Mouse (Mus musculus) hindbrain, embryonic 10.5 days (tissue): Measurements from ENCODE around the gene Cyp39a1. TPM values are rescaled to one million over a fixed set of nuclear protein-coding genes. Genes with fewer than 3 reads are reported as not detected.

Experiments used
- DNase-seq: peaks from one replicate; pipeline ENCODE4 v3.0.0-alpha.2; 2017; ENCODE audit warnings: low spot score
- H3K27ac ChIP-seq: fragments of 300-500 bp; sonication (generic); 2 replicates; pipeline ENCODE4 v1.5.1; 2016; ENCODE audit warnings: mild to moderate bottlenecking, moderate library complexity
- H3K27me3 ChIP-seq: fragments of 300-500 bp; sonication (generic); 2 replicates; pipeline ENCODE4 v1.6.1; 2016; ENCODE audit warnings: mild to moderate bottlenecking; ENCODE audit not compliant: poor library complexity, insufficient read depth, severe bottlenecking
- H3K36me3 ChIP-seq: fragments of 300-500 bp; sonication (generic); 2 replicates; pipeline ENCODE4 v1.6.1; 2016; ENCODE audit warnings: mild to moderate bottlenecking, moderate library complexity
- H3K4me1 ChIP-seq: fragments of 300-500 bp; sonication (generic); replicated peaks from 2 replicates; pipeline ENCODE4 v1.6.1; 2016; ENCODE audit warnings: mild to moderate bottlenecking
- H3K4me3 ChIP-seq: fragments of 300-500 bp; sonication (generic); 2 replicates; pipeline ENCODE4 v1.5.1; 2016; ENCODE audit warnings: mild to moderate bottlenecking, moderate library complexity
- H3K9me3 ChIP-seq: fragments of 300-500 bp; sonication (generic); 2 replicates; pipeline ENCODE4 v1.6.1; 2016; ENCODE audit warnings: mild to moderate bottlenecking, moderate library complexity
- WGBS: fragments of 180-500 bp; shearing (Covaris S2); methylation state at CpG from one replicate; pipeline ENCODE4 v1.1.7; 2016; 5-methylcytosine and 5-hydroxymethylcytosine counted together
- polyA plus RNA-seq: library from polyadenylated mRNA; unstranded; fragments of >200 nt; fragmentation: Nextera tagmentation; extraction: Ambion mirVana; gene quantifications from 2 replicates; pipeline ENCODE4 v1.2.1, GENCODE M21; 2016

Cyp39a1 gene
- polyA plus RNA-seq, 1 experiment from 2014 or later, result 28.2 TPM

GRCm38 (mm10) chr17:43646925-43647324 is 20.3 kb upstream of the Cyp39a1 start:
- H3K36me3 ChIP-seq, result peaks cover 85% of the 10 kb centered on the region
- peaks cover 5% of the 10 kb centered on the region; the same call in 1 of the 2 replicates for H3K27me3 ChIP-seq
- WGBS, result 54% methylated on average over 5 of the region's 5 CpGs
- H3K9me3 ChIP-seq, result no peaks in the 10 kb centered on the region
- no peak overlapping the region for H3K27ac ChIP-seq
- peaks cover 9% of the 10 kb centered on the region; the same call in 1 of the 2 replicates for H3K4me1 ChIP-seq
- DNase-seq, result no peak
- H3K4me3 ChIP-seq, result no peak overlapping the region

GRCm38 (mm10) chr17:43649641-43650436 is 17.4 kb upstream of the Cyp39a1 start:
- H3K27ac ChIP-seq, result no peak overlapping the region
- H3K9me3 ChIP-seq, result no peaks in the 10 kb centered on the region
- peaks cover 9% of the 10 kb centered on the region; the same call in 1 of the 2 replicates for H3K4me1 ChIP-seq
- H3K4me3 ChIP-seq, result no peak overlapping the region
- WGBS, result 82% methylated on average over 10 of the region's 10 CpGs
- no peak for DNase-seq
- H3K36me3 ChIP-seq, result peaks cover 88% of the 10 kb centered on the region
- peaks cover 5% of the 10 kb centered on the region; the same call in 1 of the 2 replicates for H3K27me3 ChIP-seq

DNA sequence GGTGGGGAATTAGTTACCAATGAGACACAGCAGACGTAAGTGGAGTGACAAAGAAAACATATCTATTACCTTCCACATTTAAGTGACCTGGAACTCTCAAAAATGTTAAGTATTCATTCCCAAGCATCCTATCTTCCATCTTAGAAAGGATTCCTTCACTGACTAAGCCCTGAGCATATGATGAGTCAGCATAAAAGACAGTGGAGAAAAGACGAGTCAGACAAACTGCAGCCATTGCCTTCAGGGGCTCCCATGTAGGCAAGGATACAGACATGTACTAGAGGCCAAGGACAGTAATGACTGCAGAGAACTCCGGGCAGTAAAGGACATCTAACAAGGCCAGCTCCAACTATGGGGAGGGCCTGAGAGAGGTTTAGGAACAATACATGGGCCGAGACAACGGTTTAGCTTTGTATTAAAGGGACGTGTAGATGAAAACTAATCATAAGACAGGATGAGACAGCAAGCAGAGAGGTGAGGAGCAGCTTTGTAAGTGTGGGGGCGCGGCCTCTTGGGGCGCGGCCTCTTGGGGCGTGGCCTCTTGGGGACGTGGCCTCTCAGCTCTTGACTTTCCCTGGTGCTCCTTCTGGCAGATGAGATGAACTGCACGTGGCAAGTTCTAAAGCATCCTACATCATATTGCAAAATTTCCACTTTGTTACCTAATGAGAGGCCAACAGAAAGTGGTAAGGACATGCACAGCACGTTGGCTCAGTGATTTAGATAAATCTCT is 15.7 kb upstream of the Cyp39a1 start:
- Histone ChIP-seq H3K27me3 (no peaks in the 10 kb centered on the region), H3K4me3 (no peak overlapping the region), H3K4me1 (peaks cover 9% of the 10 kb centered on the region; the same call in 1 of the 2 replicates), H3K27ac (no peak overlapping the region), H3K36me3 (peaks cover 77% of the 10 kb centered on the region), H3K9me3 (no peaks in the 10 kb centered on the region)
- 73% methylated on average over 14 of the region's 14 CpGs for WGBS
- no peak for DNase-seq

- DNase-seq, result peak; percentile 93
- Histone ChIP-seq H3K36me3 (peaks cover 20% of the 10 kb centered on the region), H3K9me3 (no peaks in the 10 kb centered on the region), H3K27me3 (no peaks in the 10 kb centered on the region), H3K4me3 (peak within 1 kb of the TSS; percentile 89), H3K27ac (peak within 1 kb of the TSS; percentile 95), H3K4me1 (peaks cover 38% of the 10 kb centered on the region)
- under 1% methylated on average over 41 of the region's 41 CpGs for WGBS
Observed at GRCm38 (mm10) chr17:43666576-43667289, 492 bp upstream of the Cyp39a1 start, which contains the start of gene Slc25a27. Slc25a27 (minus strand) TSS chr17:43667214.

DNA sequence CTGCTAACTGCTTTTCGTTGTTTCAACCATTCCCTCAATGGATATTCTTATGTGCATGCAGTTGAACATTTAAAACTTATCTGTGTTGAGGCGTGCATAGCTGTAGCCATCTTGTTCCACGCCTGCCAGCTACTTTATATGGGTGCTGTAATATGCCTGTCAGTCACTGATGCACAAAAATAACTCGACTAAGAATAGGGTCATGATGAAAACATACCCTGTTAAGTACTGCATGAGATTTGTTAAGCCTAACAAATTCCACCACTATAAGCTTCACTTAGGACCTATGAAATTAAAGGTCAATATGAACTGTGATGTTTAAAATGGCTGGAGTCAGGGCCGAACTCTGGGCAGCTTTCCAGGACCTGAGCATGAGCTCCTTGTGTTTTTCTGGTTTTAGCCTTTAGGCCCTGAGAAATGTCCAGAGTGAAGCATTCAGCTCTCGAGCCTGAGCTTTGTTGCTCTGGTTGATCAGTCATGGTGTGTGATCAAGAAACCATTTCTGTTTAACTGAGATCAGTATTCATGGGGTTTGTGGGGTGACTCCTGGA is 2.0 kb downstream of the Cyp39a1 start:
- no peaks in the 10 kb centered on the region for H3K36me3 ChIP-seq
- WGBS, result 77% methylated on average over 6 of the region's 6 CpGs

GRCm38 (mm10) chr17:43671907-43672306 is 4.7 kb downstream of the Cyp39a1 start:
- Histone ChIP-seq H3K27me3 (no peaks in the 10 kb centered on the region), H3K36me3 (no peaks in the 10 kb centered on the region), H3K9me3 (no peaks in the 10 kb centered on the region), H3K27ac (no peak overlapping the region), H3K4me1 (peaks cover 22% of the 10 kb centered on the region), H3K4me3 (no peak overlapping the region)
- no peak for DNase-seq
- 89% methylated on average over 4 of the region's 4 CpGs for WGBS

More for the DNA sequence above, 2.0 kb downstream of the Cyp39a1 start:
- H3K27me3 ChIP-seq, result no peaks in the 10 kb centered on the region
- H3K27ac ChIP-seq, result no peak overlapping the region
- H3K4me1 ChIP-seq, result peaks cover 38% of the 10 kb centered on the region
- no peaks in the 10 kb centered on the region for H3K9me3 ChIP-seq
- peak overlapping the region; percentile 89 for H3K4me3 ChIP-seq
- DNase-seq, result no peak

DNA sequence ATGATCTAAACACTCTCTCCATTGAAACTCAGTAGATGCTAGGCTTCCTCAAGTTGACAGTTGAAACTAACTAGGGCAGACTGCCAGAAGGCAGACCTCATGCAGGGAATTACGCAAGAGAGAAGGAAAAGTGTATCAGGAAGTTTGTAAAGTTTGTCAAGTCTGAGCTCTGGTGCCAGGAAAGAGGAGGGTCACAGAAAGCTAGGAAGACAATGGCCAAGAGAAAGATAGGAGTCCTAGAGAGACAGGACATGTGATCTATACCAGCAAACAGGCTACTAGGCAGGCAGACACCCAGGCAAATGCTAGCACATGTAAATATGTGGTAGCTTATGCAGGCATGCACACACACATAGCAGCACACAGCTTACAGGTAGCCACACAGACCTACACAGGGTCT is 8.0 kb downstream of the Cyp39a1 start:
- 0 out of 2 replicates have a peak, but pooled peaks cover 3% of the 10 kb centered on the region for H3K4me1 ChIP-seq
- H3K27ac ChIP-seq, result no peak overlapping the region
- H3K27me3 ChIP-seq, result no peaks in the 10 kb centered on the region
- H3K4me3 ChIP-seq, result no peak overlapping the region
- H3K9me3 ChIP-seq, result no peaks in the 10 kb centered on the region
- no peak for DNase-seq
- peaks cover 17% of the 10 kb centered on the region for H3K36me3 ChIP-seq
- WGBS, result 91% methylated on average over 1 of the region's 1 CpGs

DNA sequence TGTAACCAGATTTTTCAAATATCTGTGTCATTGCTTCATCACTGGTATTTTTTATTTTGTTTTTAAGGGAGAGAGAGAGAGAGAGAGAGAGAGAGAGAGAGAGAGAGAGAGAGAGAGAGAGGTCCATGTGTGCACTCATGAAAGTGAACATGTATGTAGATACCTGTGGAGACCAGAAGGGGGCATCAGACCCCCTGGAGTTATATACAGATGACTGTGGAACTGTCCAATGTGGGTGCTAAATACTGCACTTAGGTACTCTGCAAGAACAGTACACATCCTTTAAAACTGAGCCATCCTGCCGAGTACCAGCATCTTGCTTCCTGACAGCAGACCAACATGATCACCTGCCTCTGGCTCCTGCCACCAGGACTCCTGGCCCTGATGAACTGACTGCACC is 9.0 kb downstream of the Cyp39a1 start:
- Histone ChIP-seq H3K27me3 (no peaks in the 10 kb centered on the region), H3K9me3 (no peaks in the 10 kb centered on the region), H3K27ac (no peak overlapping the region), H3K4me1 (0 out of 2 replicates have a peak, but pooled peaks cover 3% of the 10 kb centered on the region), H3K36me3 (peaks cover 28% of the 10 kb centered on the region), H3K4me3 (no peak overlapping the region)
- no peak for DNase-seq
- 93% methylated on average over 1 of the region's 1 CpGs for WGBS

GRCm38 (mm10) chr17:43677317-43677716 is 10.1 kb downstream of the Cyp39a1 start:
- no peaks in the 10 kb centered on the region for H3K9me3 ChIP-seq
- 95% methylated on average over 1 of the region's 1 CpGs for WGBS
- no peak overlapping the region for H3K27ac ChIP-seq
- peaks cover 32% of the 10 kb centered on the region for H3K36me3 ChIP-seq
- H3K27me3 ChIP-seq, result no peaks in the 10 kb centered on the region
- no peak for DNase-seq
- 0 out of 2 replicates have a peak, but pooled peaks cover 3% of the 10 kb centered on the region for H3K4me1 ChIP-seq
- no peak overlapping the region for H3K4me3 ChIP-seq

- Histone ChIP-seq H3K27me3 (no peaks in the 10 kb centered on the region), H3K36me3 (peaks cover 75% of the 10 kb centered on the region), H3K27ac (no peak overlapping the region), H3K9me3 (no peaks in the 10 kb centered on the region), H3K4me1 (no peaks in the 10 kb centered on the region), H3K4me3 (no peak overlapping the region)
- no peak for DNase-seq
- WGBS, result 87% methylated on average over 7 of the region's 7 CpGs
Observed at GRCm38 (mm10) chr17:43684086-43684485, 16.9 kb downstream of the Cyp39a1 start.

- Histone ChIP-seq H3K4me3 (no peak overlapping the region), H3K27ac (no peak overlapping the region), H3K27me3 (no peaks in the 10 kb centered on the region), H3K36me3 (peaks cover 73% of the 10 kb centered on the region), H3K4me1 (no peaks in the 10 kb centered on the region), H3K9me3 (no peaks in the 10 kb centered on the region)
- 93% methylated on average over 5 of the region's 5 CpGs for WGBS
- no peak for DNase-seq
Observed at GRCm38 (mm10) chr17:43684638-43685037, 17.4 kb downstream of the Cyp39a1 start.

- no peak for DNase-seq
- 87% methylated on average over 9 of the region's 9 CpGs for WGBS
Observed at GRCm38 (mm10) chr17:43689591-43689990, 22.4 kb downstream of the Cyp39a1 start.

More at GRCm38 (mm10) chr17:43689591-43689990, 22.4 kb downstream of the Cyp39a1 start:
- Histone ChIP-seq H3K36me3 (peaks cover 65% of the 10 kb centered on the region), H3K9me3 (no peaks in the 10 kb centered on the region), H3K4me1 (no peaks in the 10 kb centered on the region), H3K27ac (no peak overlapping the region), H3K27me3 (no peaks in the 10 kb centered on the region), H3K4me3 (no peak overlapping the region)
